In the genomic region with DNA sequence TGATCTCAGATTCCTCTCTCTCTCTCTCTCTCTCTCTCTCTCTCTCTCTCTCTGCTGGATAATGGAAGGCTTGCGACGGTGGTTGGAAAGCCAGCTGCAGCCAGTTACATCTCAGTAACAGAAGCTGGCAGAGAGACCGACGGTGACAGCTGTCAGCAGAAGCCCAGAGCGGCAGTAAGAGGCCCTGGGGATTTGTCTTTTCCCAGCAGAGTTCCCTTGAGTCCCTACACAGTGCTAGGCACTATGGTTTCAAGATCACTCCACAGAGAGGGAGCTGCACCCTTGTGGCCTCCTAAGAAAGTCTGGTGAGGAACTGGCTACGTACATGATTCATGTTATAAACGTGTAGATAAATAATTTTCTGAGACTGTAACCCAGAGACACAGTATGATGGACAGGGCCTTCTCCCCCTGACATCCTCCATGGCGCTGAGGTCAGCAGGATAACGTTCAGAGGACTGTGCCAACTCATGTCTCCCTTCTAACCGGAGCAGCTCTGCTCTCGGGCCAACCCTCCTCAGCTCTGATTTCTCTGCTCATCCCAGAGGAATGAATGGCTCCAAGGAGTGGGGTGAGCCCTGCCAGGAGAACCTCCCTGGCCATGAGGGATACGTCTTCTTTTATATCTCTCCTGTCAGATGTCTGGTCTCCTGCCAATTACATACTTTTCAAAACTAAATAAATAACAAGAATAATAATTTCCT, we compare ENCODE assay signal across 9 mouse cellular contexts.
DNase-seq lines count a peak whose midpoint lies in the region; ATAC-seq and TF ChIP-seq lines count a peak whose summit lies in the region.
"Had no signal": no experiment of that assay in that cellular context is flagged by ENCODE, and none has a peak within 500 bp of the region (broad histone marks: within the 10 kb centered on the region; RNA-seq: fewer than 3 reads in every experiment).

No protein-coding gene starts in this region.

- H3K9me3 ChIP-seq in hindbrain, postnatal 0 days (ENCODE audit: low read length), result no peaks in the 10 kb centered on the region
- H3K9me3 ChIP-seq in hindbrain, embryonic 11.5 days (ENCODE audit: control insufficient read depth, low read length), result no peaks in the 10 kb centered on the region
- no peaks in the 10 kb centered on the region for H3K9me3 ChIP-seq in embryonic facial prominence, embryonic 12.5 days
- no peaks in the 10 kb centered on the region for H3K9me3 ChIP-seq in heart, embryonic 14.5 days (ENCODE audit: control insufficient read depth, low read length)

- no peak overlapping the region for H3K4me2 ChIP-seq in hindbrain, postnatal 0 days (ENCODE audit: low read depth, low read length)
- H3K4me2 ChIP-seq in hindbrain, embryonic 11.5 days (replicated peaks; ENCODE audit: low read depth, low read length), result no peak overlapping the region
- H3K4me2 ChIP-seq in embryonic facial prominence, embryonic 12.5 days (replicated peaks), result no peak overlapping the region
- H3K4me2 ChIP-seq in heart, embryonic 14.5 days (ENCODE audit: low read length), result no peak overlapping the region

- H3K27me3 ChIP-seq in hindbrain, postnatal 0 days (ENCODE audit: insufficient read depth, low read length), result no peaks in the 10 kb centered on the region
- H3K27me3 ChIP-seq in hindbrain, embryonic 11.5 days (ENCODE audit: control insufficient read depth, insufficient read depth, low read length), result no peaks in the 10 kb centered on the region
- H3K27me3 ChIP-seq in embryonic facial prominence, embryonic 12.5 days, result no peaks in the 10 kb centered on the region
- H3K27me3 ChIP-seq in heart, embryonic 14.5 days (ENCODE audit: control insufficient read depth, insufficient read depth, low read length), result peaks cover 3% of the 10 kb centered on the region; the same call in 1 of the 2 replicates

- peak; percentile 46 for DNase-seq in hindbrain, postnatal 0 days (ENCODE audit: low spot score)
- no peak for DNase-seq in hindbrain, embryonic 11.5 days (ENCODE audit: low spot score)
- peak; percentile 39 for DNase-seq in lung, postnatal 36 days
- no peak for DNase-seq in spleen, postnatal 4 days (ENCODE audit: low spot score in 2 of 2)
- DNase-seq in right cerebral cortex, postnatal 36 days (ENCODE audit: low spot score in 2 of 2), result no peak
- no peak for DNase-seq in cerebellum, postnatal 36 days
- DNase-seq: thymus, postnatal 14 days had no signal

- TF ChIP-seq CTCF in hindbrain, postnatal 0 days (IDR thresholded peaks at IDR 0.05; ENCODE audit: low read depth), result no peak

- no peak overlapping the region for H3K27ac ChIP-seq in hindbrain, postnatal 0 days
- no peak overlapping the region for H3K27ac ChIP-seq in hindbrain, embryonic 11.5 days (ENCODE audit: low read depth, low read length)
- no peak overlapping the region for H3K27ac ChIP-seq in embryonic facial prominence, embryonic 12.5 days
- H3K27ac ChIP-seq in heart, embryonic 14.5 days (replicated peaks in 1 of 2; ENCODE audit: control insufficient read depth in 1 of 2, insufficient read depth in 1 of 2, low read depth in 2 of 2, low read length in 2 of 2), result peak overlapping the region in 1 of 2 experiments; percentile 41; a peak in 1 of 4 replicates

- WGBS in hindbrain, postnatal 0 days, result 29% methylated on average over 12 of the region's 12 CpGs
- WGBS in hindbrain, embryonic 11.5 days, result 43% methylated on average over 12 of the region's 12 CpGs
- 33% methylated on average over 12 of the region's 12 CpGs for WGBS in embryonic facial prominence, embryonic 12.5 days
- 25% methylated on average over 12 of the region's 12 CpGs for WGBS in heart, embryonic 14.5 days

- H3K36me3 ChIP-seq in hindbrain, postnatal 0 days (ENCODE audit: insufficient read depth, low read length), result no peaks in the 10 kb centered on the region
- no peaks in the 10 kb centered on the region for H3K36me3 ChIP-seq in hindbrain, embryonic 11.5 days (ENCODE audit: control insufficient read depth, insufficient read depth, low read length)
- H3K36me3 ChIP-seq in embryonic facial prominence, embryonic 12.5 days, result no peaks in the 10 kb centered on the region
- no peaks in the 10 kb centered on the region for H3K36me3 ChIP-seq in heart, embryonic 14.5 days (ENCODE audit: control insufficient read depth, insufficient read depth, low read length)

- H3K9ac ChIP-seq in hindbrain, postnatal 0 days (replicated peaks; ENCODE audit: low read length), result no peak overlapping the region
- no peak overlapping the region for H3K9ac ChIP-seq in hindbrain, embryonic 11.5 days (ENCODE audit: low read depth, low read length)
- H3K9ac ChIP-seq in embryonic facial prominence, embryonic 12.5 days, result no peak overlapping the region
- no peak overlapping the region for H3K9ac ChIP-seq in heart, embryonic 14.5 days (ENCODE audit: low read length)

- 0 out of 2 replicates have a peak, but pooled peaks have one; percentile 67 for ATAC-seq in hindbrain, postnatal 0 days
- ATAC-seq in hindbrain, embryonic 11.5 days (ENCODE audit: low FRiP score), result no peak
- peak; percentile 25; the same call in 1 of the 2 replicates for ATAC-seq in embryonic facial prominence, embryonic 12.5 days (ENCODE audit: insufficient number of reproducible peaks, insufficient read depth, low FRiP score, low TSS enrichment)
- ATAC-seq in heart, embryonic 14.5 days (ENCODE audit: insufficient number of reproducible peaks, insufficient read depth, low FRiP score, low read depth), result peak; percentile 75; the same call in 1 of the 2 replicates

- H3K4me1 ChIP-seq in hindbrain, postnatal 0 days (ENCODE audit: insufficient read depth, low read length), result 0 out of 2 replicates have a peak, but pooled peaks cover 13% of the 10 kb centered on the region
- peaks cover 2% of the 10 kb centered on the region; the same call in 1 of the 2 replicates for H3K4me1 ChIP-seq in hindbrain, embryonic 11.5 days (replicated peaks; ENCODE audit: control insufficient read depth, insufficient read depth, low read length)
- peaks cover 21% of the 10 kb centered on the region for H3K4me1 ChIP-seq in embryonic facial prominence, embryonic 12.5 days
- peaks cover 2 to 11% of the 10 kb centered on the region in 2 experiments; a peak in 2 of 4 replicates for H3K4me1 ChIP-seq in heart, embryonic 14.5 days (ENCODE audit: control insufficient read depth in 2 of 2, insufficient read depth in 2 of 2, low read length in 2 of 2)

- no peak overlapping the region for H3K4me3 ChIP-seq in hindbrain, postnatal 0 days (ENCODE audit: low read length)
- no peak overlapping the region for H3K4me3 ChIP-seq in hindbrain, embryonic 11.5 days (ENCODE audit: low read depth, low read length)
- H3K4me3 ChIP-seq in embryonic facial prominence, embryonic 12.5 days, result no peak overlapping the region
- no peak overlapping the region for H3K4me3 ChIP-seq in heart, embryonic 14.5 days (ENCODE audit: control insufficient read depth in 1 of 2, insufficient read depth in 1 of 2, low read depth in 1 of 2, low read length in 2 of 2)

Comparison
In these comparisons a context has a peak if more than half of its experiments do, and no peak if none do; other contexts are left out.
1. DNase-seq: peak in hindbrain, postnatal 0 days (single experiment) and lung, postnatal 36 days (single experiment); none in hindbrain, embryonic 11.5 days (single experiment), spleen, postnatal 4 days (0 of 2), right cerebral cortex, postnatal 36 days (0 of 2) and cerebellum, postnatal 36 days (0 of 2).